Mouse (Mus musculus): Measurements from ENCODE around the gene D1Pas1. TPM values are rescaled to one million over a fixed set of nuclear protein-coding genes. Genes with fewer than 3 reads are reported as not detected.
A peak's percentile ranks its signal among the peaks of the same experiment; 100 is the strongest.

Gene D1Pas1
- polyA plus RNA-seq, 1 experiment from 2014 or later: 0.28 TPM

- WGBS: 24% methylated on average over 7 of the region's 7 CpGs
- Histone ChIP-seq H3K9ac (no peak overlapping the region), H3K4me1 (replicated peaks; ENCODE audit: control insufficient read depth, insufficient read depth, low read length) (no peaks in the 10 kb centered on the region), H3K27ac (no peak overlapping the region), H3K4me2 (replicated peaks) (no peak overlapping the region), H3K27me3 (ENCODE audit: control insufficient read depth, insufficient read depth, low read length) (no peaks in the 10 kb centered on the region), H3K4me3 (replicated peaks; ENCODE audit: low read length) (no peak overlapping the region), H3K9me3 (ENCODE audit: control insufficient read depth, low read length) (no peaks in the 10 kb centered on the region), H3K36me3 (replicated peaks; ENCODE audit: control insufficient read depth, insufficient read depth) (no peaks in the 10 kb centered on the region)
- ATAC-seq (ENCODE audit: low FRiP score): peak; percentile 53; the same call in 1 of the 2 replicates
- DNase-seq (ENCODE audit: low spot score): no peak
These were observed 36.2 kb downstream of the D1Pas1 start for GRCm38 (mm10) chr1:187003441-187003861.

DNA sequence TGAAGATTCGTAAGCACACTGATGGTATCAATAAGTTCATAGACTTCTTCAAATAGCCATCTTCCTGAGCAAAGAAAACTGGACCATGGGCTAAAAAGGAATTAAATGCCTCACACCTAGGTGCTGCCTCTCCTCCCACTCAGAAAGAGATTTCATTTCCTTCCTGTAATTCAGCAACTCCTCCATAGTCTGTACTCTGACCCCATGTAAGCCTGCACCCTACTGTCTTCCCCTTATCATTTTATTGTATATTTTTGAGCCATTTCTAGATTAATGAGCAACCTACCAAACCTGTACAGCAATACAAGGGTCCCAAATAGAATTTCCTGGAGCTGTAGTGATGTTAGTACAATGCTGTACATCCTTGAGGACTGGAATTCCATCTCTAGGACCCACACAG is 37.1 kb downstream of the D1Pas1 start:
- H3K27ac ChIP-seq: no peak overlapping the region
- H3K9me3 ChIP-seq (ENCODE audit: control insufficient read depth, low read length): no peaks in the 10 kb centered on the region
- ATAC-seq (ENCODE audit: low FRiP score): no peak
- H3K9ac ChIP-seq: no peak overlapping the region
- WGBS: 91% methylated on average over 1 of the region's 1 CpGs
- H3K4me2 ChIP-seq (replicated peaks): no peak overlapping the region
- H3K4me1 ChIP-seq (replicated peaks; ENCODE audit: control insufficient read depth, insufficient read depth, low read length): no peaks in the 10 kb centered on the region
- no peak for DNase-seq (ENCODE audit: low spot score)
- no peak overlapping the region for H3K4me3 ChIP-seq (replicated peaks; ENCODE audit: low read length)
- H3K36me3 ChIP-seq (replicated peaks; ENCODE audit: control insufficient read depth, insufficient read depth): no peaks in the 10 kb centered on the region
- no peaks in the 10 kb centered on the region for H3K27me3 ChIP-seq (ENCODE audit: control insufficient read depth, insufficient read depth, low read length)

GRCm38 (mm10) chr1:187006227-187006925 is 39.2 kb downstream of the D1Pas1 start:
- no peak overlapping the region for H3K9ac ChIP-seq
- no peak overlapping the region for H3K4me3 ChIP-seq (replicated peaks; ENCODE audit: low read length)
- H3K9me3 ChIP-seq (ENCODE audit: control insufficient read depth, low read length): no peaks in the 10 kb centered on the region
- no peaks in the 10 kb centered on the region for H3K4me1 ChIP-seq (replicated peaks; ENCODE audit: control insufficient read depth, insufficient read depth, low read length)
- 83% methylated on average over 14 of the region's 14 CpGs for WGBS
- ATAC-seq (ENCODE audit: low FRiP score): no peak
- no peak for DNase-seq (ENCODE audit: low spot score)
- H3K4me2 ChIP-seq (replicated peaks): no peak overlapping the region
- no peaks in the 10 kb centered on the region for H3K36me3 ChIP-seq (replicated peaks; ENCODE audit: control insufficient read depth, insufficient read depth)
- H3K27ac ChIP-seq: no peak overlapping the region
- no peaks in the 10 kb centered on the region for H3K27me3 ChIP-seq (ENCODE audit: control insufficient read depth, insufficient read depth, low read length)

- Histone ChIP-seq H3K4me2 (replicated peaks) (no peak overlapping the region), H3K9ac (no peak overlapping the region), H3K27me3 (ENCODE audit: control insufficient read depth, insufficient read depth, low read length) (no peaks in the 10 kb centered on the region), H3K4me3 (replicated peaks; ENCODE audit: low read length) (no peak overlapping the region), H3K4me1 (replicated peaks; ENCODE audit: control insufficient read depth, insufficient read depth, low read length) (no peaks in the 10 kb centered on the region), H3K27ac (no peak overlapping the region), H3K36me3 (replicated peaks; ENCODE audit: control insufficient read depth, insufficient read depth) (no peaks in the 10 kb centered on the region), H3K9me3 (ENCODE audit: control insufficient read depth, low read length) (no peaks in the 10 kb centered on the region)
- ATAC-seq (ENCODE audit: low FRiP score) (no peak), DNase-seq (ENCODE audit: low spot score) (no peak)
- WGBS: 92% methylated on average over 7 of the region's 7 CpGs
These were observed 41.0 kb downstream of the D1Pas1 start for GRCm38 (mm10) chr1:187008236-187008635.

DNA sequence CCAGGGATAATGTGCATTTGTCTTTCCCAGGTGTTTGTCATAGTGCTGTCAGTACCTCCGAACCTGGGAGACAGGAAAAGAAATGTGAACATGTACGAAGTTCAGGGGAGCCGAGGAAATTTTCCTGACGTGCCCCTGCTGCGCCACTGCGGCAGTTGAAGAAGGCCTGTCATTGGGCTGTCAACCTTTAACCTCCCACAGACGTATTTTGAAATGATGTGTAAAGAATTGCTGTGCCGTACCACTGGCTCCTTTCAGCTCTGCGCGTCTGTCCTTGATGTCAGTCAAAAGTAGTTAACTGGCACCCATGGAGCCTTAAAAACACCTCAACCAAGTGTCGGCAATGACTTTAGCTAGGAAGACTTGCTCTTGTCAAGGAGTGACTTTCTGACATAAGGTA is 42.9 kb downstream of the D1Pas1 start:
- Histone ChIP-seq H3K9me3 (ENCODE audit: control insufficient read depth, low read length) (no peaks in the 10 kb centered on the region), H3K27me3 (ENCODE audit: control insufficient read depth, insufficient read depth, low read length) (no peaks in the 10 kb centered on the region), H3K4me1 (replicated peaks; ENCODE audit: control insufficient read depth, insufficient read depth, low read length) (no peaks in the 10 kb centered on the region), H3K4me2 (replicated peaks) (no peak overlapping the region), H3K4me3 (replicated peaks; ENCODE audit: low read length) (no peak overlapping the region), H3K36me3 (replicated peaks; ENCODE audit: control insufficient read depth, insufficient read depth) (no peaks in the 10 kb centered on the region), H3K27ac (no peak overlapping the region), H3K9ac (no peak overlapping the region)
- ATAC-seq (ENCODE audit: low FRiP score) (no peak), DNase-seq (ENCODE audit: low spot score) (no peak)
- 67% methylated on average over 11 of the region's 11 CpGs for WGBS

- Histone ChIP-seq H3K27me3 (ENCODE audit: control insufficient read depth, insufficient read depth, low read length) (no peaks in the 10 kb centered on the region), H3K27ac (no peak overlapping the region), H3K9ac (no peak overlapping the region), H3K4me3 (replicated peaks; ENCODE audit: low read length) (no peak overlapping the region), H3K4me2 (replicated peaks) (no peak overlapping the region), H3K4me1 (replicated peaks; ENCODE audit: control insufficient read depth, insufficient read depth, low read length) (no peaks in the 10 kb centered on the region), H3K9me3 (ENCODE audit: control insufficient read depth, low read length) (no peaks in the 10 kb centered on the region), H3K36me3 (replicated peaks; ENCODE audit: control insufficient read depth, insufficient read depth) (no peaks in the 10 kb centered on the region)
- WGBS: 81% methylated on average over 4 of the region's 4 CpGs
- DNase-seq (ENCODE audit: low spot score): no peak
- ATAC-seq (ENCODE audit: low FRiP score): no peak
These were observed 44.4 kb downstream of the D1Pas1 start for GRCm38 (mm10) chr1:187011601-187012000.

DNA sequence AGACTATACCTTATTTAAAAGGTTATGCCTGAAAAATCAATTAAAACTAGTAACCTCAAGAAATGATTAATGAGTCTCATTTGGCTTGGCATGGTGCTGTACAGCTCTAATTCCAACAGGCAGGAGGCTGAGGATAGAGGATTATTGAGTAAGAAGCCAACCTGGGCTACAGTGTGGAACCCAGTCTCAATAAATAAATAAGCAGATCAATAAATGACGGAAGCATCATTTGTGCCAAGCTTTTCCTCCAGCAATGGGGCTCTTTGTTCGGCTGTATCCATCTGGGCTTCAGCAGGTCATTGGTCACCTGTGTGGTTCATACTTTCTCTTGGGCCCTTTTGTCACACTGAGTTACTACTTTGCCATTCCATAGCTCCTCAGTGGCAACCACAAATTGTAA is 46.9 kb downstream of the D1Pas1 start:
- H3K4me3 ChIP-seq (replicated peaks; ENCODE audit: low read length): no peak overlapping the region
- no peak overlapping the region for H3K27ac ChIP-seq
- ATAC-seq (ENCODE audit: low FRiP score) (no peak), DNase-seq (ENCODE audit: low spot score) (no peak)
- H3K4me2 ChIP-seq (replicated peaks): no peak overlapping the region
- 89% methylated on average over 2 of the region's 2 CpGs for WGBS
- H3K9me3 ChIP-seq (ENCODE audit: control insufficient read depth, low read length): no peaks in the 10 kb centered on the region
- H3K27me3 ChIP-seq (ENCODE audit: control insufficient read depth, insufficient read depth, low read length): no peaks in the 10 kb centered on the region
- H3K36me3 ChIP-seq (replicated peaks; ENCODE audit: control insufficient read depth, insufficient read depth): no peaks in the 10 kb centered on the region
- H3K9ac ChIP-seq: no peak overlapping the region
- H3K4me1 ChIP-seq (replicated peaks; ENCODE audit: control insufficient read depth, insufficient read depth, low read length): no peaks in the 10 kb centered on the region

DNA sequence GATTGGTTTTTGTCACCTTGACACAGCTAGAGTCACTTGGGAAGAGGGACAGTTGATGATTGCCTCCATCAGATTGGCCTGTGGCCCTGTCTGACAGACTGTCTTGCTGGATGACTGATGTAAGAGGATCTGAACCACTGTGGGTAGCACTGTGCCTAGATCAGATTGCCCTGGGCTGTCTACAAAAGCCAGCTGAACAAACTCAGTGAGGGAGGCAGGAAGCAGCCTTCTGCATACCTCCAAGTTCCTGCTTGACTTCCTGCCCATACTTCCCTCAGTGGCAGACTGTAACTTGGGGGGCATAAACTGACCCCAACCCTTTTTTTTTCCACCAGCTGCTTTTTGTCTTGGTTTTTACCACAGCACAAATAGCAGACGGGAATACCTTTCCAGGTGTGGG is 48.5 kb downstream of the D1Pas1 start:
- no peaks in the 10 kb centered on the region for H3K27me3 ChIP-seq (ENCODE audit: control insufficient read depth, insufficient read depth, low read length)
- 90% methylated on average over 1 of the region's 1 CpGs for WGBS
- H3K4me1 ChIP-seq (replicated peaks; ENCODE audit: control insufficient read depth, insufficient read depth, low read length): no peaks in the 10 kb centered on the region
- H3K4me2 ChIP-seq (replicated peaks): no peak overlapping the region
- DNase-seq (ENCODE audit: low spot score) (no peak), ATAC-seq (ENCODE audit: low FRiP score) (no peak)
- H3K4me3 ChIP-seq (replicated peaks; ENCODE audit: low read length): no peak overlapping the region
- H3K9ac ChIP-seq: no peak overlapping the region
- no peak overlapping the region for H3K27ac ChIP-seq
- no peaks in the 10 kb centered on the region for H3K9me3 ChIP-seq (ENCODE audit: control insufficient read depth, low read length)
- no peaks in the 10 kb centered on the region for H3K36me3 ChIP-seq (replicated peaks; ENCODE audit: control insufficient read depth, insufficient read depth)

DNA sequence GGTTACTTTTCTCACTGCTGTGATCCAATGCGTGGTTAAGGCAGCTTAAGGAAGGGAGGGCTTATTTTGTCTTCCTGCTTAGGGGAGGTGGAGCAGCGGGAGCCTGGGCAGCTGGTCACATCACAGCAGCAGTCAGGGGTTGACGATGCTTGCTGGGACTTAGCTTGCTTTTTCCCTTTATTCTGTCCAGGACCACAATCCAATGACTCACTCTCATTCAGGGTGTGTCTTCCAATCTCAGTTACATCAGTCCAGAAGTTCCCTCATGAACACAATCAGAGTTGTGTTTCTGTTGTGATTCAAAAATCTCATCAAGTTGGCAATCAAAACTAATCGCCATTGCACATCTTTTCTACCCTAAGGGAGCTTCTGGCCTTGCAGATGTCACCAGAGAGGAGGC is 48.9 kb downstream of the D1Pas1 start:
- Histone ChIP-seq H3K4me2 (replicated peaks) (no peak overlapping the region), H3K9ac (no peak overlapping the region), H3K36me3 (replicated peaks; ENCODE audit: control insufficient read depth, insufficient read depth) (no peaks in the 10 kb centered on the region), H3K27me3 (ENCODE audit: control insufficient read depth, insufficient read depth, low read length) (no peaks in the 10 kb centered on the region), H3K9me3 (ENCODE audit: control insufficient read depth, low read length) (no peaks in the 10 kb centered on the region), H3K4me3 (replicated peaks; ENCODE audit: low read length) (no peak overlapping the region), H3K4me1 (replicated peaks; ENCODE audit: control insufficient read depth, insufficient read depth, low read length) (no peaks in the 10 kb centered on the region), H3K27ac (no peak overlapping the region)
- DNase-seq (ENCODE audit: low spot score) (no peak), ATAC-seq (ENCODE audit: low FRiP score) (no peak)
- 55% methylated on average over 4 of the region's 4 CpGs for WGBS

DNA sequence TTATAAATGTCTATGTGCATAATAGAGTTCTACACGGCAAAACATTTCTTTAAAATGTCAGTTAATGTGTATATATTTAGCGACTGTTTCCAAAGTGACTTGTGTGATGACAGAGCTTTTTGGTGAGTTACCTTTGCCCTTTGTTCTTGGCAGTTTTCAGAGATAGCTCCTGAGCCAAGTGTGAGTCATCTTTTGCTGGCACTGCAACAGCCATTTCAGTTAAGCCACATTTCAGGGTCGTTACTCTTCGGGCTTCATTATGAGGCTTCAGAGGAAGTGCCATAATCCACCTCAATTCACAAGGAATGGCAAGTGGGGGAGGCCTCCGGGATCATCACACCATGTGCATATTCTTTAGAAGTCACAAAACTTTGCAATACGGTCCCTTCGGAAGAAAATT is 52.8 kb downstream of the D1Pas1 start:
- 90% methylated on average over 7 of the region's 7 CpGs for WGBS
- Histone ChIP-seq H3K27ac (no peak overlapping the region), H3K27me3 (ENCODE audit: control insufficient read depth, insufficient read depth, low read length) (no peaks in the 10 kb centered on the region), H3K4me1 (replicated peaks; ENCODE audit: control insufficient read depth, insufficient read depth, low read length) (no peaks in the 10 kb centered on the region), H3K4me3 (replicated peaks; ENCODE audit: low read length) (no peak overlapping the region), H3K4me2 (replicated peaks) (no peak overlapping the region), H3K9ac (no peak overlapping the region), H3K36me3 (replicated peaks; ENCODE audit: control insufficient read depth, insufficient read depth) (no peaks in the 10 kb centered on the region), H3K9me3 (ENCODE audit: control insufficient read depth, low read length) (no peaks in the 10 kb centered on the region)
- DNase-seq (ENCODE audit: low spot score) (no peak), ATAC-seq (ENCODE audit: low FRiP score) (no peak)

Data from hindbrain, embryonic 14.5 days (tissue).